Mouse (Mus musculus): ENCODE data around the gene Fam214a.

Fam214a gene

DNA sequence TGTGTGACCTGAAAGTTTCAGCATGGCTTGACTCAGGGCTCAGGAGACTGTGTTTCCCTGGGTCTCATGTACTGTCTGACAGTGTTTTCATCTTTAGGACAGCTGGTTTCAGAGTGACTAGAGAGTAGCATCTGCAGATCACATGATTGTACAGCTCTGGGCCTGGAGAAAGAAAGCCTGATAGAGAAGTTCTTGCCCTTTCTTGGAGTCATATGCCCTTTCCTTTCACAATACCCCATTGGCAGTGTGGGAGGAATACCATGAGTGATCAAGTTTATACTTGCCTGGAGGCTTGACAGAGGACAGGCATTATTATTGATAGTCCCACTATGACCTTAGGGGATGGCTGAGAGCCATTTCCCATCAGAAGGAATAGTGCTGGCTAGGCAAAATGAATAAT is 124.5 kb downstream of the Fam214a start:
- DNase-seq (ENCODE audit: low read depth, low spot score) = no peak
